Mouse (Mus musculus) heart, embryonic 14.5 days (tissue): ENCODE results near the gene 1700001C19Rik. TPM values are rescaled to one million over a fixed set of nuclear protein-coding genes. Genes with fewer than 3 reads are reported as not detected.

Experiments
- ATAC-seq: fragments of 200-750 bp; cut with Nextera tagmentation; 2 replicates; pipeline ENCODE4 v1.8.0; 2017; ENCODE audit warnings: low read depth, moderate TSS enrichment; ENCODE audit not compliant: insufficient number of reproducible peaks, insufficient read depth, low FRiP score
- H3K27ac ChIP-seq, 2 experiments: fragments of 200-500 bp in 1 of 2; fragments of 300-500 bp in 1 of 2; sonication (generic) in 1 of 2; replicated peaks in 1 of 2; 2 replicates each; pipeline ENCODE4 v1.5.1; 2012 to 2014; ENCODE audit warnings: low read depth in 2 of 2, low read length in 2 of 2, control low read depth in 1 of 2, mild to moderate bottlenecking in 1 of 2, mixed read lengths in 1 of 2; ENCODE audit not compliant: control insufficient read depth in 1 of 2, insufficient read depth in 1 of 2
- H3K27me3 ChIP-seq: fragments of 300-500 bp; sonication (generic); 2 replicates; pipeline ENCODE4 v1.6.1; 2014; ENCODE audit warnings: mild to moderate bottlenecking, low read length, control low read depth; ENCODE audit not compliant: control insufficient read depth, insufficient read depth
- H3K36me3 ChIP-seq: fragments of 300-500 bp; sonication (generic); 2 replicates; pipeline ENCODE4 v1.6.1; 2014; ENCODE audit warnings: mild to moderate bottlenecking, control low read depth, low read length, mixed read lengths; ENCODE audit not compliant: control insufficient read depth, insufficient read depth
- H3K4me1 ChIP-seq, 2 experiments: fragments of 200-500 bp in 1 of 2; fragments of 300-500 bp in 1 of 2; sonication (generic) in 1 of 2; 2 replicates each; pipeline ENCODE4 v1.6.1; 2012 to 2014; ENCODE audit warnings: low read length in 2 of 2, control low read depth in 1 of 2, mixed read lengths in 1 of 2; ENCODE audit not compliant: control insufficient read depth in 2 of 2, insufficient read depth in 2 of 2
- H3K4me2 ChIP-seq: fragments of 300-500 bp; sonication (generic); 2 replicates; pipeline ENCODE4 v1.6.1; 2014; ENCODE audit warnings: mild to moderate bottlenecking, low read length
- H3K4me3 ChIP-seq, 2 experiments: fragments of 200-500 bp in 1 of 2; fragments of 300-500 bp in 1 of 2; sonication (generic) in 1 of 2; 2 replicates each; pipeline ENCODE4 v1.5.1; 2012 to 2014; ENCODE audit warnings: low read length in 2 of 2, mild to moderate bottlenecking in 2 of 2, control low read depth in 1 of 2, low read depth in 1 of 2, moderate library complexity in 1 of 2; ENCODE audit not compliant: control insufficient read depth in 1 of 2, insufficient read depth in 1 of 2
- H3K9ac ChIP-seq: fragments of 300-500 bp; sonication (generic); 2 replicates; pipeline ENCODE4 v1.6.1; 2014; ENCODE audit warnings: mild to moderate bottlenecking, low read length
- H3K9me3 ChIP-seq: fragments of 300-500 bp; sonication (generic); 2 replicates; pipeline ENCODE4 v1.6.1; 2016; ENCODE audit warnings: low read length, control low read depth; ENCODE audit not compliant: control insufficient read depth
- WGBS: fragments of 180-500 bp; shearing (Covaris S2); extraction: QIAGEN DNeasy Blood & Tissue Kit; methylation state at CpG from one replicate; pipeline ENCODE4 v1.1.7; 2014; 5-methylcytosine and 5-hydroxymethylcytosine counted together
- polyA plus RNA-seq: library from polyadenylated mRNA; unstranded; fragments of >200 nt; fragmentation: Nextera tagmentation; extraction: Ambion mirVana; gene quantifications from 2 replicates; pipeline ENCODE4 v1.2.1, GENCODE M21; 2014

The 1700001C19Rik gene
- polyA plus RNA-seq, 1 experiment from 2014 or later: 0.72 TPM

DNA sequence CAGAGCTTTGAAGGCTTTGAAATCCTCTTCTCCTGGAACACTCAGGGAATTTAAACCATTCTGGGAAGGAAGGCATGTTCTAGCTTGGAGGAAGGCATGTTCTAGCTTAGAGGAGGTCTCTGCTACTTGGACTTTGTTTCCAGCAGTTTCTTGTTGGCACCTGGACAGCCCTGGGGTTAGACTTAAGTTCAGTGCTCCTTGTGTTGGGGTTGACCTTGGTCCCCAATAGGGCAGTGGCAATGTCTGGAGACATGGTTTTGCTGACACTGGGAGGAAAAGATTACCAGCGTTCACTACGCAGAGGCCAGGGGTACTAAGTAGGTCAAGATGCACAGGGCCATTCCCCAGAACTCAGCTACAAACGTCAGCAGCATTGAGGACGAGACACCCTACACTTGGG lies 38.0 kb upstream of the 1700001C19Rik start:
- ATAC-seq: no peak
- WGBS: 86% methylated on average over 4 of the region's 4 CpGs
- no peaks in the 10 kb centered on the region for H3K36me3 ChIP-seq
- H3K27ac ChIP-seq: no peak overlapping the region
- peaks cover 19% of the 10 kb centered on the region in 2 experiments for H3K4me1 ChIP-seq
- no peak overlapping the region for H3K4me3 ChIP-seq
- no peaks in the 10 kb centered on the region for H3K9me3 ChIP-seq
- H3K9ac ChIP-seq: no peak overlapping the region
- no peaks in the 10 kb centered on the region for H3K27me3 ChIP-seq
- no peak overlapping the region for H3K4me2 ChIP-seq

DNA sequence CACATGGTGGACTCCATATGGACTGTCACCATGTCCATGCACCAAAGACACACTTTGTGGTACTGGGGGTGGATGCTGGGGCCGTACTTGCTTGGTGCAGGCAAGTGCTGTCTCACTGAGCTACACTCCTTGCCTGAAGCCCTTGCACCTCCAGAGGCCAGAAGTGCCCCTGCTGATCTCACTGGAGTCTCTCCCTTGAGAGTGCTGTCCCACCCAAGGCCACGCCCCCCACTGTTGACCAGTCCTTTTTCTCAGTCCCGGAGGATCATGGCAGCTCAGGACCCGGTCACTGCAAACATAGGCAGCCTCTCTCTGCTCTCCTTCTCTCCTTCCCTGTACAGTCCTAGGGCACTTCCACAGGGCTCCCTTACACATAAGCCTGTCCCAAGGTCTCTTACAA lies 37.1 kb upstream of the 1700001C19Rik start:
- Histone ChIP-seq H3K36me3 (no peaks in the 10 kb centered on the region), H3K4me1 (peaks cover 12 to 15% of the 10 kb centered on the region in 2 experiments), H3K4me3 (no peak overlapping the region), H3K9ac (no peak overlapping the region), H3K27ac (no peak overlapping the region), H3K27me3 (no peaks in the 10 kb centered on the region), H3K9me3 (no peaks in the 10 kb centered on the region), H3K4me2 (no peak overlapping the region)
- ATAC-seq: no peak; the same call in 1 of the 2 replicates
- WGBS: 70% methylated on average over 4 of the region's 4 CpGs

DNA sequence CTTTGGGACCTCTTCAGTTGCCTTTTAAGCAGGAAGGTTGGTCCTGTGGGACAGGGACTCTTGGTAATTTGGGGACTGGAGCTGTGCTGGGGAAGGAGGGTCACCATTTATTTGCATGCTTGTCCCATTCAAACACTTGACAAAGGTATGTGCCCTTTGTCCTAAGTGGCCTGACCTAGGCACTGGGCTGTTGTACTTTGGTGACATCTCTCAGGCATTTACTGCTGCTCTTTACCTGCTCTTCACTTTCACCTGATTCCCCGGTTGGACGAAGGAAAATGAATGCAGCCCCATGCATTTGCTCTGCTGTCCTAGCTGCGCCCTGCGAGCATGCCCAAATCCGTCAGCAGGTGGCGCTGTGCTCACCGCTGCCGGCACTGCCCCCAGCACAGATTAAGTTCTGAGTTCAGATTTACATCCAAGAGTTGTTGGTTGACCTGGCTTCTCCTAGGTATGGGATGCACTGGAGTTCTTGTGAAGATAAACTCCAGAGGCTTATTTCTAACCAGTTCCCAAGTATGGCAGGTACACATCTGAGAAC lies 36.3 kb upstream of the 1700001C19Rik start:
- no peak for ATAC-seq
- WGBS: 15% methylated on average over 8 of the region's 8 CpGs
- no peaks in the 10 kb centered on the region for H3K27me3 ChIP-seq

DNA sequence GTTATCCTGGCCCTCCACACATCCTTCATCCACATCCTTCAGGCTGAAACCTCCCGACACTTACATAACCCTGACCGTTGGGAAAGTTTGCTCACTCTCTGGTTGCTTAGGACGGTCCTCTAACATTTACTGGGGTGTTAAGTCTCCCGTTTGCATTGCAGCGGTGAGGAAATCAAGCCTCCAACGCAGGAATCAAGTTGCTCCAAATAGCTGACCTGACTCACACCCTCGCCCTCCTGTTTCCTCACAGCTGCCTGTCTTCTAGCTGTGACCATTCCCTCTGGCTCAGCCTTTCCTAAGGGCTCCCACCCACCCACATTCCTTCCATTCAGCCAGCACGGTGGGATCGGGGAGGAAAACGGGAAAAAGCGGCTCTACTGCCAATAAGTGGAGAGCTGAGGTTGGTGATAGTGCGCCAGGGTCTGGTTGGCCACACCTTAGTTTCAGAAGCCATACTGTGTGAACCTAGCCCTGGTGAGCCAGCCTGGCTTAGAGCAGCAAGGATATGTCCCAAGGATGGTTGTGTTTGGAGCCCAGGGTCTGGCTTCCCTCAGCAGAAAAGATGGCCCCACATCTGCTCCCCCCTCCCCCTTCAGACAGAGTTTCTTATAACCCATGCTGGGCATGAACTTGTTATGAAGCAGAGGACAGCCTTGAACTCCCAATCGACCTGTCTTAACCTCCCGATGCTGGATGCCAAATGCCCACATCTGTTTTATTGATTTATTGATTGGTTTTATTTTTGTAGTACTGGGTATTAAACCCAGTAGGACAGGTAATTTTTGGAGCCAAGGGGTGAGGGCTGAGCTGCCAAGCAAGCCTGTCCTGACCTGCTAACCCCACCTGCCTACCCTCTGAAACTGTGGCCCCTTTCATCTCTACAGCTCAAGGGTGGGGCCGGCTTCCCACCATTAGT lies 35.5 kb upstream of the 1700001C19Rik start:
- ATAC-seq: no peak

More for the DNA sequence above, 36.3 kb upstream of the 1700001C19Rik start:
- Histone ChIP-seq H3K9me3 (no peaks in the 10 kb centered on the region), H3K36me3 (no peaks in the 10 kb centered on the region), H3K4me1 (peaks cover 15% of the 10 kb centered on the region in 2 experiments), H3K27ac (no peak overlapping the region), H3K4me2 (no peak overlapping the region), H3K9ac (no peak overlapping the region), H3K4me3 (no peak overlapping the region)

DNA sequence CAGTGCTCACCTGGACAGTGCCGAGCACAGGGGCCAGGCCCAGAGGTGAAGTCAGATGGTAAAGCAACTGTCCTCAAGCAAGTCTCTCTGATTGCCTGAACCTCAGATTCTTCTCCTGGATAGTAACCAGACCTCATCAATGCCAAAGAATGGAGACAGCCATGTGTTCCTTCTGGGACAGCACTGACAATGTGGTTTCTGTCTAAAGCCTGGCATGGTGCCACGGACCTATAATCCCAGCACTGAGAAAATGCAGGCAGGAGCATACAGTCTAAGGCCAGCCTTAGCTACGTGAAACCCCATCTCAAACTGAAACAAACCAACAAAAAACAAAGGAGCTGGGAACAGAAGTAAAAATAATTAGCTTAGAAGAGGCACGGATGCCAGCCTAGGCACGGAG lies 33.5 kb upstream of the 1700001C19Rik start:
- Histone ChIP-seq H3K4me2 (no peak overlapping the region), H3K4me3 (no peak overlapping the region), H3K9me3 (no peaks in the 10 kb centered on the region), H3K4me1 (peaks cover 15 to 17% of the 10 kb centered on the region in 2 experiments), H3K9ac (no peak overlapping the region), H3K36me3 (no peaks in the 10 kb centered on the region), H3K27me3 (peaks cover 18% of the 10 kb centered on the region; the same call in 1 of the 2 replicates), H3K27ac (0 out of 4 replicates have a peak overlapping the region, but pooled peaks of 1 of the 2 experiments have one; percentile 19)
- no peak for ATAC-seq
- 69% methylated on average over 5 of the region's 5 CpGs for WGBS

More for the DNA sequence above, 35.5 kb upstream of the 1700001C19Rik start:
- no peaks in the 10 kb centered on the region for H3K36me3 ChIP-seq
- H3K4me1 ChIP-seq: peaks cover 15 to 17% of the 10 kb centered on the region in 2 experiments
- H3K9ac ChIP-seq: peak overlapping the region; percentile 30; the same call in 1 of the 2 replicates
- no peak overlapping the region for H3K4me3 ChIP-seq
- 0 out of 4 replicates have a peak overlapping the region, but pooled peaks of 1 of the 2 experiments have one; percentile 33 for H3K27ac ChIP-seq
- 26% methylated on average over 15 of the region's 15 CpGs for WGBS
- 0 out of 2 replicates have a peak, but pooled peaks cover 5% of the 10 kb centered on the region for H3K27me3 ChIP-seq
- H3K9me3 ChIP-seq: no peaks in the 10 kb centered on the region
- H3K4me2 ChIP-seq: no peak overlapping the region

DNA sequence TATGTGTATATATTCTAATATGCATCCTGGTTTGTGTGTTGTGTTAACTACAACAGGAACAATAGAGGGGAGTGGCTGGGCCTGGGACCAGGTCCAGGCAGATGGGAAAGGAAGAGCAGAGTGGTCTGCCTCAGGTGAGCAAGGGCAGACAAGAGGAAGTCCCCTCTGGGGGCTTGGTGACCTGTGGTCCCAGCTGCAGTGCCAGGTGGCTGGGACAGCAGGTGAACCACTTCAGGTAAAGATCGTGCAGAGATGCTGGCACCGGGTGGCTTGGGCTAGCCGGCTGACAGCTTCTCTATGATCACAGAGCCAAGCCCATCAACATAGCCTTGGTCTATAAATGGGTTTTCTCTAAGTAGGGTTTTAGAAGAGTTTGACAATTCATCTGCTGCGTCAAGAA lies 32.9 kb upstream of the 1700001C19Rik start:
- 85% methylated on average over 4 of the region's 4 CpGs for WGBS
- no peaks in the 10 kb centered on the region for H3K36me3 ChIP-seq

DNA sequence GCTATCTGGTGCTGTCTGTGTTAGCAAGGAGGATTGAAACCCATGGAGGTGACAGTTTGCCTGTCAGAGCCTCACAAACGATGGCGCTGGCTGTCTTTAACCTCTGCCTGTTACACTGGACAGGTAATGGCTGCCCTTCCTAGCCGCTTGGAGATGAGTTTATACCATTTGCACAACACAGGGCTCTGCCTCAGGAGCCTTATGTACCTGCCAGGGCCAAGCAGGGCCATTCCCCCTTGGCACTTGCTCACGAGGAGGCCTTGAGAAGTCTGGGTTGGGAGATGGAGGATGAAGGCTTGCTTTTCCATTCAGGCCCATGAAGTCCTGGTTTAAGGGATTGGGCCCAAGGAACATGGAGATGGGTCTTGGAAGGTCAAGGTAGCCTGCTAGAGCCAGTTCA lies 32.5 kb upstream of the 1700001C19Rik start:
- H3K9ac ChIP-seq: no peak overlapping the region
- H3K27ac ChIP-seq: no peak overlapping the region
- 83% methylated on average over 4 of the region's 4 CpGs for WGBS
- no peaks in the 10 kb centered on the region for H3K9me3 ChIP-seq
- peaks cover 18% of the 10 kb centered on the region; the same call in 1 of the 2 replicates for H3K27me3 ChIP-seq
- no peak for ATAC-seq
- H3K36me3 ChIP-seq: no peaks in the 10 kb centered on the region
- no peak overlapping the region for H3K4me3 ChIP-seq
- H3K4me2 ChIP-seq: no peak overlapping the region
- peaks cover 15 to 17% of the 10 kb centered on the region in 2 experiments for H3K4me1 ChIP-seq

More for the DNA sequence above, 32.9 kb upstream of the 1700001C19Rik start:
- no peak for ATAC-seq
- no peaks in the 10 kb centered on the region for H3K9me3 ChIP-seq
- no peak overlapping the region for H3K4me3 ChIP-seq
- no peak overlapping the region for H3K27ac ChIP-seq
- peaks cover 15 to 17% of the 10 kb centered on the region in 2 experiments for H3K4me1 ChIP-seq
- H3K4me2 ChIP-seq: no peak overlapping the region
- no peak overlapping the region for H3K9ac ChIP-seq
- H3K27me3 ChIP-seq: peaks cover 18% of the 10 kb centered on the region; the same call in 1 of the 2 replicates
